Mouse (Mus musculus): ENCODE results near the gene Gm8994.

Gm8994 gene

GRCm38 (mm10) chr6:136363313-136363712 lies 36.0 kb downstream of the Gm8994 start:
- no peak for DNase-seq (ENCODE audit: low spot score)

GRCm38 (mm10) chr6:136364008-136364407 lies 36.7 kb downstream of the Gm8994 start:
- no peak for DNase-seq (ENCODE audit: low spot score)

- DNase-seq (ENCODE audit: low spot score): no peak
Observed at GRCm38 (mm10) chr6:136364430-136365098, 37.2 kb downstream of the Gm8994 start.

- DNase-seq (ENCODE audit: low spot score): no peak
Observed at GRCm38 (mm10) chr6:136376097-136376496, 48.8 kb downstream of the Gm8994 start.
